Mouse (Mus musculus) spleen, adult 2 months (tissue): ENCODE measurements around the gene Vps13d.

ENCODE experiments used
- CTCF ChIP-seq: fragments of 200-500 bp; IDR thresholded peaks from 2 replicates; pipeline ENCODE4 v1.5.1; 2011; ENCODE audit warnings: mild to moderate bottlenecking, inconsistent platforms; ENCODE audit not compliant: insufficient read depth, insufficient read length, insufficient replicate concordance; ENCODE audit errors: extremely low read depth
- POLR2A ChIP-seq: fragments of 200-500 bp; IDR thresholded peaks from 2 replicates; pipeline ENCODE4 v1.6.1; 2011; ENCODE audit warnings: low read depth, low read length, inconsistent platforms

DNA sequence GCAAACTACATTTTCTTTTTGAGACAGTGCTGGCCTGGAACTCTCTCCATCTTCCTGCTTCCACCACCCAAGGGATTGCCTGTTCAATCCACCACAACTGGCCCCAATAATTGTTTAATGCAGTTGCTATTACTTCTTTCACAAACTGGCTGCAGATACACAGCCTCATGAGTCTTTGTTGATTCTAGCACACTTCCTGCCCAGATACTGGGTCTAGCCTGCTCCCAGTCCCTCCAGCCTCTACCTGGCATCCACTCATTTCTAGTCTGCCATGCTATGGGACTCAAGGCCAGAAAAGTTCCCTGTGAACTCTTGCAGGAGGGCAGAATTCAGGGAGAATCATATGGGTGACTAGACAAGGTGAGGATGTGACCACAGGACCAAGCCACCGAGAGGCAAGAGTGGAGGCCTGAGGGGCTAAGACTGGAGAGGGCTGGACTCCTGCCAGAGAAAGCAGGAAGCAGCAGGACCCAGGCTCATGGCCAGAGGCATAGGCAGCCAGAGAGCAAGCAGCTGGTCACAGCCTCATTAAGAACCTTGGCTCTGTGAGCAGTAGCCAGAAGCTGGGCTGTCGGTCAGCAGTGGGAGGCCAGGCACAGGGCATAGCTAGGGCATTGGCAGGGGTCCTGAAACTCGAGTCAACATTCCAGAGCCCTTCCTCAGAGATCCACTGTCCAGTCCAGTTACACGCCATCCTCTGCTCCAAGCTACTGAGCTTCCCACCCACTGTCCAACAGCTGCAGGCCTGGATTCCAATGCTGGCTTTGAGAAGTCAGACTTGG lies 44.4 kb upstream of the Vps13d start:
- no peak for TF ChIP-seq POLR2A
- no peak for TF ChIP-seq CTCF
